8 mouse cellular contexts compared by ENCODE assay signal in the genomic region with DNA sequence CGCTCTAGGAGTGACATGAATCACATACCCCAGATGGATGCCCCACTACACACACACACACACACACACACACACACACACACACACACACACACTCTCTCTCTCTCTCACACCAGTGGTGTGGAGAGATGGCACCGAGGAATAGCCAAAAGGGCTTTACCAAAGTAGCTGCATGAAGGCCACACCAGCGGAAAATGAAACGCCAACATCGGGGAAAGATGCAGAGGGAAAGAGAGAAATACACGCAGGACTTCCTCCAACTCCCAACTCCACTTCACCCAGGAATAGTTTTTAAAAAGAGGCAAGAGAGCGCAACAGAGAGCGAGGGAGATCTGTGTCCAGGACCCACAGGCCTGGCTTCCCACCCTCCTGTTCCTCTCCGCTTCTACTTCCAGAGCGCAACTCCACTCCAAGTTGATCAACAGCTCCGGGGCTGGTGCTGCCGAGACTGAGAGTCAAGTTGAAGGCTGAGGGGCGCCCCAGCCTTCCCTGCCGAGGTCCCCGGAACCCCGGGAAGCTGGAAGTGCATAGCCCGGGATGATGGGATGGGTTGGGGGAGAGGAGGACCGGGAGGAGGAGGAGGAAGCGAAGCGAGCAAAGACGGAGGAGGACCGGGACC.
DNase-seq lines count a peak whose midpoint lies in the region; ATAC-seq lines count a peak whose summit lies in the region.

No protein-coding gene starts in this region.

- H3K36me3 ChIP-seq in forebrain, embryonic 12.5 days (replicated peaks) = no peaks in the 10 kb centered on the region
- H3K36me3 ChIP-seq in liver, embryonic 12.5 days = no peaks in the 10 kb centered on the region
- H3K36me3 ChIP-seq in stomach, embryonic 14.5 days (ENCODE audit: control insufficient read depth, insufficient read depth, low read length) = no peaks in the 10 kb centered on the region

- WGBS in forebrain, embryonic 12.5 days = under 1% methylated on average over 17 of the region's 22 CpGs
- 2% methylated on average over 19 of the region's 22 CpGs for WGBS in liver, embryonic 12.5 days (ENCODE audit: insufficient replicate concordance)
- under 1% methylated on average over 22 of the region's 22 CpGs for WGBS in stomach, embryonic 14.5 days

- peak overlapping the region; percentile 89 for H3K27ac ChIP-seq in forebrain, embryonic 12.5 days
- H3K27ac ChIP-seq in liver, embryonic 12.5 days = peak overlapping the region; percentile 69
- peak overlapping the region; percentile 96 for H3K27ac ChIP-seq in stomach, embryonic 14.5 days (ENCODE audit: low read length)

- H3K4me1 ChIP-seq in forebrain, embryonic 12.5 days = peaks cover 46% of the 10 kb centered on the region
- peaks cover 42% of the 10 kb centered on the region for H3K4me1 ChIP-seq in liver, embryonic 12.5 days
- H3K4me1 ChIP-seq in stomach, embryonic 14.5 days (ENCODE audit: control insufficient read depth, insufficient read depth, low read length) = peaks cover 27% of the 10 kb centered on the region

- H3K4me2 ChIP-seq in forebrain, embryonic 12.5 days = peak overlapping the region; percentile 81
- H3K4me2 ChIP-seq in liver, embryonic 12.5 days = peak overlapping the region; percentile 82
- H3K4me2 ChIP-seq in stomach, embryonic 14.5 days (replicated peaks; ENCODE audit: low read depth, low read length) = peak overlapping the region; percentile 90

- H3K4me3 ChIP-seq in forebrain, embryonic 12.5 days (replicated peaks) = peak overlapping the region; percentile 67
- H3K4me3 ChIP-seq in liver, embryonic 12.5 days = peak overlapping the region; percentile 62
- H3K4me3 ChIP-seq in stomach, embryonic 14.5 days (ENCODE audit: low read depth, low read length) = peak overlapping the region; percentile 85

- peak overlapping the region; percentile 81 for H3K9ac ChIP-seq in forebrain, embryonic 12.5 days
- H3K9ac ChIP-seq in liver, embryonic 12.5 days = peak overlapping the region; percentile 70
- peak overlapping the region; percentile 81 for H3K9ac ChIP-seq in stomach, embryonic 14.5 days (replicated peaks; ENCODE audit: low read depth, low read length)

- H3K27me3 ChIP-seq in forebrain, embryonic 12.5 days = no peaks in the 10 kb centered on the region
- H3K27me3 ChIP-seq in liver, embryonic 12.5 days (replicated peaks) = peaks cover 23% of the 10 kb centered on the region
- H3K27me3 ChIP-seq in stomach, embryonic 14.5 days (ENCODE audit: control insufficient read depth, insufficient read depth, low read length) = no peaks in the 10 kb centered on the region

- H3K9me3 ChIP-seq in forebrain, embryonic 12.5 days = no peaks in the 10 kb centered on the region
- no peaks in the 10 kb centered on the region for H3K9me3 ChIP-seq in liver, embryonic 12.5 days (replicated peaks)
- H3K9me3 ChIP-seq in stomach, embryonic 14.5 days (ENCODE audit: control insufficient read depth, low read depth, low read length) = no peaks in the 10 kb centered on the region

- DNase-seq in lung, adult 18-20 months = peak; percentile 34 to 48
- no peak for DNase-seq in lung, postnatal 10 days
- peak; percentile 69 for DNase-seq in R1 (ENCODE audit: low read depth, low spot score)
- DNase-seq in c-Kit-positive CD71-positive TER-119-positive erythroid progenitor cells, embryonic 14.5 days (ENCODE audit: low spot score) = no peak
- no peak for DNase-seq in layer of hippocampus, adult 8-10 months (ENCODE audit: low spot score in 2 of 2)

- no peak for ATAC-seq in forebrain, embryonic 12.5 days (ENCODE audit: low FRiP score)
- peak; percentile 22; the same call in 1 of the 2 replicates for ATAC-seq in liver, embryonic 12.5 days
- ATAC-seq in stomach, embryonic 14.5 days (ENCODE audit: insufficient number of reproducible peaks, insufficient read depth, low FRiP score, low read depth) = peak; percentile 43; the same call in 1 of the 2 replicates

Comparison
In these comparisons a context has a peak if more than half of its experiments do, and no peak if none do; other contexts are left out.
1. DNase-seq: peak in lung, adult 18-20 months (2 of 2) and R1 (single experiment); none in lung, postnatal 10 days (single experiment), c-Kit-positive CD71-positive TER-119-positive erythroid progenitor cells, embryonic 14.5 days (single experiment) and layer of hippocampus, adult 8-10 months (0 of 2).
2. Peak in every context shown above with its lines, with median percentiles within 50 percentile points of each other: H3K27ac ChIP-seq, H3K4me2 ChIP-seq, H3K4me3 ChIP-seq and H3K9ac ChIP-seq.